Mouse (Mus musculus): ENCODE data around the gene Cfap65. TPM values are rescaled to one million over a fixed set of nuclear protein-coding genes. Genes with fewer than 3 reads are reported as not detected.

Cfap65 gene
- polyA plus RNA-seq, 1 experiment, result not detected

DNA sequence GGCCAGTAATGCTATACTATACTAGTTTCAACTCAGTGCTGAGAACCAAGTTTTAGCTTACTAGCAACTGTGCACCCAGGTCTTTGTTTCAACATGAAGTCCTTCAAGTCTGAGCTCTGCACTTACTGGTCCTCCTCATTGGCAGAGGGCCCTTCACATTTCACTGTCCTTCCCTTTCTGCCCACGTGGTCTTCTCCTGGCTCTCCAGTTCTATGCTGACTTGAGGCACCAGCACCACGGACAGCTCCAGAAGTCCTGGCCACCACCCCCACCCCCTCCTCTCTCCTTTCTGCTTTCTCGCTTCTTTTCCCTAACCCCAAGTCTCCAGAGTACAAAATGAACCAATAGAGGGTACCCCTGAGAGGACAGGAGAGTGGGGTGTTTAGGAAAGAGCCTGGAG is 4.4 kb upstream of the Cfap65 start:
- no peak overlapping the region for H3K27ac ChIP-seq (ENCODE audit: insufficient read depth, low read length)
- DNase-seq (ENCODE audit: low read depth in 1 of 2, low spot score in 2 of 2), result no peak
- 9% methylated on average over 3 of the region's 3 CpGs for WGBS
- no peaks in the 10 kb centered on the region for H3K27me3 ChIP-seq (ENCODE audit: control insufficient read depth, insufficient read depth, low read length)
- H3K4me3 ChIP-seq (ENCODE audit: extremely low read depth, insufficient read depth, insufficient read length), result no peak overlapping the region
- no peaks in the 10 kb centered on the region for H3K4me1 ChIP-seq (ENCODE audit: control insufficient read depth, insufficient read depth, insufficient read length)
- TF ChIP-seq CTCF (IDR thresholded peaks at IDR 0.05; ENCODE audit: extremely low read depth, insufficient read depth, insufficient read length, insufficient replicate concordance), result no peak
- no peak for TF ChIP-seq POLR2A (IDR thresholded peaks at IDR 0.05; ENCODE audit: low read depth, low read length)
- no peaks in the 10 kb centered on the region for H3K36me3 ChIP-seq (ENCODE audit: control insufficient read depth, insufficient read depth, low read length)

DNA sequence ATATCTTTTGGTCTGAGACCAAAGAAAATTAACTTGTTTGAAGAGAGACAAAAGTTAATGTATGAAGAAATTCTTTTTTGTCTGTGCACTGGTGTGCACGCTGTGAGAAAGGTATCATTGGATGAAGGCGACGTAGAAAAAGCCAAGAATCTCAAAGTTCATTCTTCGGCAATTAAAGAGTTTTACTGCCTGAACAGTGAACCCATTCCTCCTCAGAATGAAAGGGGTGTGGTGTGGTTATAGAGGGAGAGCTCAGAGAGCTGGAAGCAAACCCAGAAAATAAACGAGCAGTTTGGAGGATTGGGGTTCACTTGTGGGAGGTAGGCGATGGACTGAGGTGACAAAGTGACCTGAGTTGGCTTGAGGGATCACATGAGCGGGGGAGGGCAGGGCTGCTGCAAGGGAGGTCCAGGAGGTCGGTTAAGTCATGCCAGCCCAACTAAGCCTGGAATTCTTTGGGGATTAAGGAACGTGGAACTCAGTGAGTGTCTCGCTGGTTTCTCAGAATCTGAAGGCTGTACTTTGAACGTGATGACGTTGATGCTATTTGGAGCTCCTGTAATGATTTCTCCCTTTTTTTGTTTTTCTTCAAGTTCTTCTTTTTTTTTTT is 927 bp upstream of the Cfap65 start:
- H3K4me3 ChIP-seq (ENCODE audit: extremely low read depth, insufficient read depth, insufficient read length), result no peak overlapping the region
- H3K36me3 ChIP-seq (ENCODE audit: control insufficient read depth, insufficient read depth, low read length), result no peaks in the 10 kb centered on the region
- DNase-seq (ENCODE audit: low read depth in 1 of 2, low spot score in 2 of 2), result no peak
- no peak for TF ChIP-seq CTCF (IDR thresholded peaks at IDR 0.05; ENCODE audit: extremely low read depth, insufficient read depth, insufficient read length, insufficient replicate concordance)
- no peak for TF ChIP-seq POLR2A (IDR thresholded peaks at IDR 0.05; ENCODE audit: low read depth, low read length)
- no peaks in the 10 kb centered on the region for H3K27me3 ChIP-seq (ENCODE audit: control insufficient read depth, insufficient read depth, low read length)
- H3K4me1 ChIP-seq (ENCODE audit: control insufficient read depth, insufficient read depth, insufficient read length), result no peaks in the 10 kb centered on the region
- WGBS, result 52% methylated on average over 12 of the region's 12 CpGs
- H3K27ac ChIP-seq (ENCODE audit: insufficient read depth, low read length), result no peak overlapping the region

GRCm38 (mm10) chr1:74927621-74928296 is 7.6 kb downstream of the Cfap65 start:
- Histone ChIP-seq H3K27ac (ENCODE audit: insufficient read depth, low read length) (no peak overlapping the region), H3K27me3 (ENCODE audit: control insufficient read depth, insufficient read depth, low read length) (no peaks in the 10 kb centered on the region), H3K4me3 (ENCODE audit: extremely low read depth, insufficient read depth, insufficient read length) (no peak overlapping the region), H3K4me1 (ENCODE audit: control insufficient read depth, insufficient read depth, insufficient read length) (no peaks in the 10 kb centered on the region), H3K36me3 (ENCODE audit: control insufficient read depth, insufficient read depth, low read length) (no peaks in the 10 kb centered on the region)
- TF ChIP-seq CTCF (IDR thresholded peaks at IDR 0.05; ENCODE audit: extremely low read depth, insufficient read depth, insufficient read length, insufficient replicate concordance), result no peak
- TF ChIP-seq POLR2A (IDR thresholded peaks at IDR 0.05; ENCODE audit: low read depth, low read length), result no peak
- no peak for DNase-seq (ENCODE audit: low read depth in 1 of 2, low spot score in 2 of 2)
- WGBS, result 85% methylated on average over 9 of the region's 9 CpGs

- Histone ChIP-seq H3K4me1 (ENCODE audit: control insufficient read depth, insufficient read depth, insufficient read length) (no peaks in the 10 kb centered on the region), H3K27me3 (ENCODE audit: control insufficient read depth, insufficient read depth, low read length) (no peaks in the 10 kb centered on the region), H3K36me3 (ENCODE audit: control insufficient read depth, insufficient read depth, low read length) (no peaks in the 10 kb centered on the region), H3K4me3 (ENCODE audit: extremely low read depth, insufficient read depth, insufficient read length) (no peak overlapping the region), H3K27ac (ENCODE audit: insufficient read depth, low read length) (no peak overlapping the region)
- DNase-seq (ENCODE audit: low read depth in 1 of 2, low spot score in 2 of 2), result no peak
- TF ChIP-seq CTCF (IDR thresholded peaks at IDR 0.05; ENCODE audit: extremely low read depth, insufficient read depth, insufficient read length, insufficient replicate concordance) (no peak), POLR2A (IDR thresholded peaks at IDR 0.05; ENCODE audit: low read depth, low read length) (no peak)
- WGBS, result 47% methylated on average over 6 of the region's 6 CpGs
These were observed 8.7 kb downstream of the Cfap65 start for GRCm38 (mm10) chr1:74926721-74927120.

- Histone ChIP-seq H3K4me3 (ENCODE audit: extremely low read depth, insufficient read depth, insufficient read length) (no peak overlapping the region), H3K27ac (ENCODE audit: insufficient read depth, low read length) (no peak overlapping the region), H3K36me3 (ENCODE audit: control insufficient read depth, insufficient read depth, low read length) (no peaks in the 10 kb centered on the region), H3K27me3 (ENCODE audit: control insufficient read depth, insufficient read depth, low read length) (no peaks in the 10 kb centered on the region), H3K4me1 (ENCODE audit: control insufficient read depth, insufficient read depth, insufficient read length) (no peaks in the 10 kb centered on the region)
- 67% methylated on average over 4 of the region's 4 CpGs for WGBS
- DNase-seq (ENCODE audit: low read depth in 1 of 2, low spot score in 2 of 2), result no peak
- no peak for TF ChIP-seq CTCF (IDR thresholded peaks at IDR 0.05; ENCODE audit: extremely low read depth, insufficient read depth, insufficient read length, insufficient replicate concordance)
- TF ChIP-seq POLR2A (IDR thresholded peaks at IDR 0.05; ENCODE audit: low read depth, low read length), result no peak
These were observed 10.9 kb downstream of the Cfap65 start for GRCm38 (mm10) chr1:74924464-74924863.

DNA sequence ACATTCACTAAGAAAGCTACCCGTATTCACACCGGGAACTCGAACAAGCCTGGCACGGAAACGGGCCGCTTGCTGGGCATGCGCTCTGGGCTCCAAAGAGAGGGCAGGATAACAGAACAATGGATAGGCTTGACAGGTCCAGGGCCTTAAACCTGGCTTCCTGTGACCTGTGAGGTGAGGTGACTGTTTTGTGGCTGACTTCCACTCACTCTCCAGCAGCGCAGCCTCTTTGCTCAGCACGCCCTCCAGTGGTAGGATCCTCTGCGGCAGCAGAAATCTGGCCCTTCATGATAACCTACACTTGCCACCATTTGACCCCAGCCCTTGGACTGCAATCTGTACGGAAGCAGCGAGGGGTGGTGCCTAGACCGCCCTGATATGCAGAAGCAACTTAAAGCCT is 19.7 kb downstream of the Cfap65 start:
- Histone ChIP-seq H3K27me3 (ENCODE audit: control insufficient read depth, insufficient read depth, low read length) (no peaks in the 10 kb centered on the region), H3K36me3 (ENCODE audit: control insufficient read depth, insufficient read depth, low read length) (no peaks in the 10 kb centered on the region), H3K27ac (ENCODE audit: insufficient read depth, low read length) (no peak overlapping the region), H3K4me3 (ENCODE audit: extremely low read depth, insufficient read depth, insufficient read length) (no peak overlapping the region), H3K4me1 (ENCODE audit: control insufficient read depth, insufficient read depth, insufficient read length) (no peaks in the 10 kb centered on the region)
- DNase-seq (ENCODE audit: low read depth in 1 of 2, low spot score in 2 of 2), result no peak
- TF ChIP-seq POLR2A (IDR thresholded peaks at IDR 0.05; ENCODE audit: low read depth, low read length) (no peak), CTCF (IDR thresholded peaks at IDR 0.05; ENCODE audit: extremely low read depth, insufficient read depth, insufficient read length, insufficient replicate concordance) (no peak)
- WGBS, result 31% methylated on average over 13 of the region's 13 CpGs

- no peak for TF ChIP-seq CTCF (IDR thresholded peaks at IDR 0.05; ENCODE audit: extremely low read depth, insufficient read depth, insufficient read length, insufficient replicate concordance)
- no peak for TF ChIP-seq POLR2A (IDR thresholded peaks at IDR 0.05; ENCODE audit: low read depth, low read length)
- no peak for DNase-seq (ENCODE audit: low read depth in 1 of 2, low spot score in 2 of 2)
- Histone ChIP-seq H3K4me3 (ENCODE audit: extremely low read depth, insufficient read depth, insufficient read length) (no peak overlapping the region), H3K27me3 (ENCODE audit: control insufficient read depth, insufficient read depth, low read length) (peaks cover 14% of the 10 kb centered on the region), H3K27ac (ENCODE audit: insufficient read depth, low read length) (no peak overlapping the region), H3K36me3 (ENCODE audit: control insufficient read depth, insufficient read depth, low read length) (no peaks in the 10 kb centered on the region), H3K4me1 (ENCODE audit: control insufficient read depth, insufficient read depth, insufficient read length) (peaks cover 7% of the 10 kb centered on the region; the same call in 1 of the 2 replicates)
- 13% methylated on average over 6 of the region's 6 CpGs for WGBS
These were observed 33.2 kb downstream of the Cfap65 start for GRCm38 (mm10) chr1:74902191-74902590.

Measured in spleen, adult 2 months (tissue).